Comparison of ENCODE assay signal across 8 mouse cellular contexts in genomic region chr3:153689793-153690291, GRCm38 (mm10). TPM values are rescaled to one million over a fixed set of nuclear protein-coding genes. Genes with fewer than 3 reads are reported as not detected.
DNase-seq lines count a peak whose midpoint lies in the region; ATAC-seq lines count a peak whose summit lies in the region.

No protein-coding gene starts in this region.

- no peak overlapping the region for H3K4me3 ChIP-seq in hindbrain, embryonic 15.5 days
- H3K4me3 ChIP-seq in hindbrain, embryonic 13.5 days: no peak overlapping the region
- H3K4me3 ChIP-seq in embryonic facial prominence, embryonic 14.5 days (ENCODE audit: low read depth, low read length): no peak overlapping the region
- H3K4me3 ChIP-seq in kidney, embryonic 14.5 days (ENCODE audit: low read length): no peak overlapping the region

- WGBS in hindbrain, embryonic 15.5 days: 53% methylated on average over 11 of the region's 11 CpGs
- 55% methylated on average over 11 of the region's 11 CpGs for WGBS in hindbrain, embryonic 13.5 days
- 30% methylated on average over 11 of the region's 11 CpGs for WGBS in embryonic facial prominence, embryonic 14.5 days
- 9% methylated on average over 11 of the region's 11 CpGs for whole genome bisulfite sequencing in kidney, embryonic 14.5 days

- H3K9ac ChIP-seq in hindbrain, embryonic 15.5 days: no peak overlapping the region
- H3K9ac ChIP-seq in hindbrain, embryonic 13.5 days: no peak overlapping the region
- no peak overlapping the region for H3K9ac ChIP-seq in embryonic facial prominence, embryonic 14.5 days (ENCODE audit: low read depth, low read length)
- no peak overlapping the region for H3K9ac ChIP-seq in kidney, embryonic 14.5 days (ENCODE audit: low read depth, low read length)

- no peak overlapping the region for H3K27ac ChIP-seq in hindbrain, embryonic 15.5 days (replicated peaks)
- no peak overlapping the region for H3K27ac ChIP-seq in hindbrain, embryonic 13.5 days
- peak overlapping the region; percentile 44 for H3K27ac ChIP-seq in embryonic facial prominence, embryonic 14.5 days (replicated peaks; ENCODE audit: low read depth, low read length)
- peak overlapping the region; percentile 77 for H3K27ac ChIP-seq in kidney, embryonic 14.5 days (ENCODE audit: low read depth, low read length)

- no peaks in the 10 kb centered on the region for H3K27me3 ChIP-seq in hindbrain, embryonic 15.5 days
- no peaks in the 10 kb centered on the region for H3K27me3 ChIP-seq in hindbrain, embryonic 13.5 days
- H3K27me3 ChIP-seq in embryonic facial prominence, embryonic 14.5 days (replicated peaks; ENCODE audit: control insufficient read depth, insufficient read depth, low read length): no peaks in the 10 kb centered on the region
- no peaks in the 10 kb centered on the region for H3K27me3 ChIP-seq in kidney, embryonic 14.5 days (ENCODE audit: control insufficient read depth, insufficient read depth, low read length)

- H3K4me1 ChIP-seq in hindbrain, embryonic 15.5 days (replicated peaks): peaks cover 14% of the 10 kb centered on the region
- peaks cover 30% of the 10 kb centered on the region for H3K4me1 ChIP-seq in hindbrain, embryonic 13.5 days (replicated peaks)
- peaks cover 22% of the 10 kb centered on the region for H3K4me1 ChIP-seq in embryonic facial prominence, embryonic 14.5 days (ENCODE audit: control insufficient read depth, insufficient read depth, low read length)
- peaks cover 49% of the 10 kb centered on the region for H3K4me1 ChIP-seq in kidney, embryonic 14.5 days (ENCODE audit: control insufficient read depth, insufficient read depth, low read length)

- ATAC-seq in hindbrain, embryonic 15.5 days (ENCODE audit: low FRiP score, low read depth): peak; percentile 23; the same call in 1 of the 2 replicates
- ATAC-seq in hindbrain, embryonic 13.5 days (ENCODE audit: low FRiP score): no peak
- peak; percentile 73 for ATAC-seq in embryonic facial prominence, embryonic 14.5 days (ENCODE audit: low read depth)
- peak; percentile 37 for ATAC-seq in kidney, embryonic 14.5 days (ENCODE audit: low FRiP score, low TSS enrichment)

- H3K4me2 ChIP-seq in hindbrain, embryonic 15.5 days: no peak overlapping the region
- H3K4me2 ChIP-seq in hindbrain, embryonic 13.5 days: no peak overlapping the region
- H3K4me2 ChIP-seq in embryonic facial prominence, embryonic 14.5 days (ENCODE audit: low read depth, low read length): peak overlapping the region; percentile 13; the same call in 1 of the 2 replicates
- H3K4me2 ChIP-seq in kidney, embryonic 14.5 days (replicated peaks; ENCODE audit: low read depth, low read length): no peak overlapping the region; the same call in 1 of the 2 replicates

- peak; percentile 93 for DNase-seq in embryonic facial prominence, embryonic 14.5 days (ENCODE audit: low spot score)
- DNase-seq in lung, postnatal 25 days (ENCODE audit: low spot score): peak; percentile 32
- no peak for DNase-seq in right cerebral cortex, postnatal 4 days
- no peak for DNase-seq in gastrocnemius, postnatal 10 days
- DNase-seq in layer of hippocampus, postnatal 25 days (ENCODE audit: extremely low spot score in 1 of 2, low spot score in 1 of 2): no peak

- H3K9me3 ChIP-seq in hindbrain, embryonic 15.5 days: no peaks in the 10 kb centered on the region
- no peaks in the 10 kb centered on the region for H3K9me3 ChIP-seq in hindbrain, embryonic 13.5 days
- H3K9me3 ChIP-seq in embryonic facial prominence, embryonic 14.5 days (ENCODE audit: control insufficient read depth, low read length): no peaks in the 10 kb centered on the region
- H3K9me3 ChIP-seq in kidney, embryonic 14.5 days (ENCODE audit: control insufficient read depth, low read length): no peaks in the 10 kb centered on the region

- H3K36me3 ChIP-seq in hindbrain, embryonic 15.5 days: no peaks in the 10 kb centered on the region
- H3K36me3 ChIP-seq in hindbrain, embryonic 13.5 days: no peaks in the 10 kb centered on the region
- H3K36me3 ChIP-seq in embryonic facial prominence, embryonic 14.5 days (ENCODE audit: control insufficient read depth, insufficient read depth, low read length): no peaks in the 10 kb centered on the region
- H3K36me3 ChIP-seq in kidney, embryonic 14.5 days (ENCODE audit: control insufficient read depth, insufficient read depth, low read length): no peaks in the 10 kb centered on the region

RNA-seq across cellular contexts. Expression of gene St6galnac3, which starts 35.1 kb away (rescaled TPM):
- 20.7 and 23.1 TPM in 2 replicates for polyA plus RNA-seq in hindbrain, embryonic 15.5 days (2015; fragmentation: Nextera tagmentation; extraction: Ambion mirVana)
- polyA plus RNA-seq in hindbrain, embryonic 13.5 days (2015; fragmentation: Nextera tagmentation; extraction: Ambion mirVana): 28.3 and 30.3 TPM in 2 replicates
- 30.6 and 44.1 TPM in 2 replicates for polyA plus RNA-seq in embryonic facial prominence, embryonic 14.5 days (2014; fragmentation: Nextera tagmentation; extraction: Ambion mirVana)
- polyA plus RNA-seq in kidney, embryonic 14.5 days (2014; fragmentation: Nextera tagmentation; extraction: Ambion mirVana): 51.6 and 63.8 TPM in 2 replicates
- total RNA-seq in gastrocnemius, postnatal 10 days (2021): 1 to 10 TPM; 1.5 to 5.1 TPM
- total RNA-seq in layer of hippocampus, postnatal 25 days (2021): 10 to 100 TPM; 25.6 to 29.0 TPM

Comparison
In these comparisons a context has a peak if more than half of its experiments do, and no peak if none do; other contexts are left out.
1. H3K27ac ChIP-seq: peak in embryonic facial prominence, embryonic 14.5 days (single experiment) and kidney, embryonic 14.5 days (single experiment); none in hindbrain, embryonic 15.5 days (single experiment) and hindbrain, embryonic 13.5 days (single experiment).
2. DNase-seq: peak in embryonic facial prominence, embryonic 14.5 days (single experiment) and lung, postnatal 25 days (single experiment); none in right cerebral cortex, postnatal 4 days (single experiment), gastrocnemius, postnatal 10 days (single experiment) and layer of hippocampus, postnatal 25 days (0 of 2).